Mouse (Mus musculus) embryonic fibroblast, embryonic 13.5 days (primary cell): ENCODE data around the gene Rasa2. TPM values are rescaled to one million over a fixed set of nuclear protein-coding genes. Genes with fewer than 3 reads are reported as not detected.
"Not testable (repeated sequence)": the region's sequence is repeated elsewhere in the genome, so short reads cannot be mapped to it uniquely, and the experiment has no call there.

Source experiments
- H3K27ac ChIP-seq: 2 replicates; pipeline ENCODE4 v1.5.1; 2012; ENCODE audit warnings: low read length, control low read depth, inconsistent platforms; ENCODE audit not compliant: insufficient read depth
- H3K4me1 ChIP-seq: 2 replicates; pipeline ENCODE4 v1.6.1; 2011; ENCODE audit warnings: low read length; ENCODE audit not compliant: control insufficient read depth, insufficient read depth
- H3K4me3 ChIP-seq: 2 replicates; pipeline ENCODE4 v1.5.1; 2011; ENCODE audit warnings: mild to moderate bottlenecking, control low read depth, low read length; ENCODE audit not compliant: insufficient read depth
- CTCF ChIP-seq: IDR thresholded peaks from 2 replicates; pipeline ENCODE4 v1.5.1; 2011; ENCODE audit warnings: mild to moderate bottlenecking, control low read depth, low read length, moderate library complexity, borderline replicate concordance; ENCODE audit not compliant: insufficient read depth
- POLR2A ChIP-seq: IDR thresholded peaks from 2 replicates; pipeline ENCODE4 v1.6.1; 2011; ENCODE audit warnings: low read depth, mild to moderate bottlenecking, control low read depth, low read length, moderate library complexity
- polyA plus RNA-seq: library from polyadenylated mRNA; stranded (reverse); fragments of >200 nt; gene quantifications from 2 replicates; pipeline ENCODE4 v1.2.4, GENCODE M21; 2011; ENCODE audit warnings: low read depth; ENCODE audit not compliant: missing spikeins, insufficient read length

Gene Rasa2
- polyA plus RNA-seq, 1 experiment: 23.1 TPM

DNA sequence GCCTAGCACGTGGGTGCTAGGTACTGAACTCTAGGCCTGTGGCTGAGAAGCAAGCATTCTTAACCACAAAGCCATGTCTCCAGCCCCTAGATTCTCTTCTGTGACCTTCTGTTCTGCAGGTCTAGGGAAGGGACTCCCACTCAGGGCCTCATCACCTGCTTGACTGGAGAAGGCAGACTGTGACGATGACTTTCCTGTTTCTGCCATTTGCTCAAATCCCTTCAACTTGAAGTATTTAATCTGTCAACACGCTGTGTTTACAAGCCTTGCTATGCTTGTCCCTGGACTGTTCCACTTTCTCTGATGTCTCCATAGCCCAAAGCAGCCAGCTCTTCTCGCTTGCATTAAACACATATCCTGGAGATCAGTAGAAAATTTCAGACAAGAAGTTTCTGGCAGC lies 98.9 kb downstream of the Rasa2 start:
- Histone ChIP-seq H3K27ac (no peak overlapping the region), H3K4me1 (no peaks in the 10 kb centered on the region; the same call in 1 of the 2 replicates), H3K4me3 (no peak overlapping the region)
- TF ChIP-seq POLR2A (no peak), CTCF (no peak)

DNA sequence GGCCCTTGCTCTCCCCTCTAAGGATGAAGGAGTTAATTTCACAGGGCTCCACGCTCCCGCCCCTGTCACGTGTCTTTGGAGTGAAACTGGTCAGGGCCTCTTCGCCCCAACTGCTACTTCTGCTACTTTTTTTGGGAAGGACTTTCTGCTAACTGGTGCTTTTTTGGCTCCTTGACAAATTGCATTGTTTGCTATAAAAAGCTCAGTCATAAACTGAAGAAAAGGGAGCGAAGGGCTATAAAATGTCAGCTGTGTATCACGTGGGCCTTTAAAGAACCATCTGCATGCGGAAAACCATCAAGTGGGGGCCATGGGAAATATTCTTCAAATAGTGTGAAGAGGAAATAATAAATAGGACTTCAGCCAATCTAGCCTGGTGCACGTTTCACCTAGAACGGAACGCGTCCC lies 100.7 kb downstream of the Rasa2 start:
- Histone ChIP-seq H3K4me3 (no peak overlapping the region), H3K4me1 (no peaks in the 10 kb centered on the region), H3K27ac (no peak overlapping the region)
- TF ChIP-seq CTCF: no peak
- TF ChIP-seq POLR2A: no peak

DNA sequence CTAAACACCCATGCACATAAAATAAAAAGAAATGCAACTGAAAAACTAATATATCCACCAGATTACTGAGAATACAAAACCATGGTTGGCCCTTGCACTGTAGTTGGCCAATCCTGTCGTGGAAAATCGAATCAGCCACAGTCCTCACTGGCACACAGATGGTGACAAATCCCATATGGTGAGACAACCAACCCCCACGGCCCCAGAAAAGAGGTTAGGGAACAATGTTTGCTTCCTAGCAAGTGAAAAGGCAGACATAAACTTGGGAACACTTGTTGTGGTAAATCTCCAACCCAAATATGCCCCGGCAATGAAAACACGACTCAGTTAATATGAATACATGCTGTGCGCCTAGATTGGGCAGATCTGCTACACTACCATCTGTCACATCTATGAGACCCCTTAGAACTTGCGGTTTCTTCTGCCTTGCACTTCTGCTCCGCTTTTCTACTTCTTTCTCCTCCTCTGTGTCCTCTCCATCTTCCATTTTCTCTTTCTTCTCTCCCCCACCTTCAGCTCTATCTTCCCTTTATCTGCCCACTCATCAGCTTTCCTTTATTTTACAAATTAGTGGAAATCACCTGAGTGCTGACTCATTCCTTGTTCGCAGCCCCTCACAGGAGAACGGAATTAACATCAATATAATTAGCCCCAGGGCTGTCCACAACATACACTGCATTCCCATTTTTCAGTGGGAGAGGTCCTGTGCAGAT lies 101.3 kb downstream of the Rasa2 start:
- H3K27ac ChIP-seq: no peak overlapping the region
- H3K4me1 ChIP-seq: no peaks in the 10 kb centered on the region
- TF ChIP-seq CTCF (no peak), POLR2A (no peak)
- H3K4me3 ChIP-seq: no peak overlapping the region

DNA sequence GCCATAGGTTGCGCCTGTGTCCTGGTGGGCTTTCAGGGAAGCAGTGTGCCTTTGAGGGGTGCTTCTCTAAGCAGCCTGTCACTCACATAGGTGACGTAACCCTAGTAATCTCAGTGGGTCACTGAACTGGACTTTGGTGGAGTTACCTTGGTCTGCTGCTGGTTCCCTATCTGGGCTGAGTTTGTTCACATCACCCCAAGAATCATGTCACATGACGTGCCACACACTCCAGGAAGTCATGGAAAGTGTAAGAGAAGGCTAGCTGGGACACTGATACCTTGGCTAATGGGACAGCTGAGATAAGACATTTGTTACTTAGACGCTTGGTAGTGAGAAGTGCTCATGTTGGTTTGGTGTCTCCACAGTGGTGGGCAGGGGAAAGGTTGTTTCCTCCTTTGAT lies 105.4 kb downstream of the Rasa2 start:
- TF ChIP-seq CTCF (no peak), POLR2A (no peak)
- no peak overlapping the region for H3K27ac ChIP-seq
- H3K4me1 ChIP-seq: no peaks in the 10 kb centered on the region
- H3K4me3 ChIP-seq: no peak overlapping the region

DNA sequence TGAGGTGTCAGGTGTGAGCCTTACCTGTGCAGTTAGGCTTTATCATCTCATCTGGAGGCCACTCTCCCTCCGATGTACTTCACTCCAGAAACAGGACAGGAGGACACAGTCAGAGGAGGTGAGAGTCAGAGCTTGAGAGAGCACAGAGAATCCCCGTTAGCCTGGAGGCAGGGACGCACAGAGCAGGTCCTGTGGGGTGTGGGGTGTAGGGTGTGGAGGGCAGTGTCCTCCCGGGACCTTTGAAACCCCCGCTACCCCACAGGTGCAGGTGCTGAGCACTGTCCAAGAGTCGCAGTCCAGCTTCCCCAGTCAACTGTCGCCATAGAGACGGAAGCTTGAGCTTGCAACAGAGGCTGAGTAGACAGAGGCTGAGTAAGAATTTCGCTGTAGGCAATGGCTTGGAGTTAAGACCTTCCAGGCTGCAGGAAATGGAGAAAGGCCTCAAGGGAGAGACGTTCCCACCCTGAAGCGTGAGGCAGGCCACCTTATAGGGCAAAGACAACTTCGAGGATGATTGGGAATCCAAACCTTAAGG lies 106.4 kb downstream of the Rasa2 start, which contains the start of gene Gm28729:
TSS of gene Gm28729 (minus strand) at position 293 of the 535 bp plus-strand sequence.
- TF ChIP-seq POLR2A: no peak
- TF ChIP-seq CTCF: no peak
- H3K27ac ChIP-seq: no peak within 1 kb of the TSS
- H3K4me1 ChIP-seq: no peaks in the 10 kb centered on the region
- H3K4me3 ChIP-seq: no peak within 1 kb of the TSS

DNA sequence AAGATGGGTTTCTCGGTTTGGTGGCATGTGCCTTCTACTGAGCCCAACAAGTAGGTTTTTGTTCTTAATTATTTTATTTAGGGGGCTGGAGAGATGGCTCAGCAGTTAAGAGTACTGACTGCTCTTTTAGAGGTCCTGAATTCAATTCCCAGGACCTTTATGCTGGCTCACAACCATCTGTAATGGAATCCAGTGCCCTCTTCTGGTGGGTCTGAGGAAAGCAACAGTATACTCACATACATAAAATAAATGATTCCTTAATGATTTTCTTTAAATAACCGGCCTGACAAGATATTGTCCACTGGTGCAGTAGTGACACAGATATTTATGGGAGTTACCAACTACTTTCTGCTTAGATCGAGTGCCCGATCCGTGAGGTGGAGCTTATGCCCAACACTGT lies 108.3 kb downstream of the Rasa2 start:
- Histone ChIP-seq H3K4me3 (no peak overlapping the region), H3K4me1 (no peaks in the 10 kb centered on the region), H3K27ac (no peak overlapping the region)
- TF ChIP-seq POLR2A (no peak), CTCF (no peak)

DNA sequence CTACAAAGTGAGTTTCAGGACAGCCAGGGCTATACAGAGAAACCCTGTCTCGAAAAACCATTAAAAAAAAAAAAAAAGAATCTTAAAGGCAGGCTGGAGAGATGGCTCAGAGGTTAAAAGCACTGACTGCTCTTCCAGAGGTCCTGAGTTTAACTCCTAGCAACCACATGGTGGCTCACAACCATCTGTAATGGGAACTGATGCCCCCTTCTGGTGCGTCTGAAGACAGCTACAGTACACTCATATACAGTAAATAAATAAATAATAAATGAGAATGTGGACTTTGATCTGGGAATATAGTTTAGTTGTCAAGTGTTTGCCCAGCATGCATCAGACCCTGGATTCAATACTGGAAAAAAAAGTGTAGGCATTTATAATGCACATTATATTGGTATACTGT lies 109.8 kb downstream of the Rasa2 start:
- not testable (repeated sequence) for H3K27ac ChIP-seq, H3K4me1 ChIP-seq, H3K4me3 ChIP-seq

DNA sequence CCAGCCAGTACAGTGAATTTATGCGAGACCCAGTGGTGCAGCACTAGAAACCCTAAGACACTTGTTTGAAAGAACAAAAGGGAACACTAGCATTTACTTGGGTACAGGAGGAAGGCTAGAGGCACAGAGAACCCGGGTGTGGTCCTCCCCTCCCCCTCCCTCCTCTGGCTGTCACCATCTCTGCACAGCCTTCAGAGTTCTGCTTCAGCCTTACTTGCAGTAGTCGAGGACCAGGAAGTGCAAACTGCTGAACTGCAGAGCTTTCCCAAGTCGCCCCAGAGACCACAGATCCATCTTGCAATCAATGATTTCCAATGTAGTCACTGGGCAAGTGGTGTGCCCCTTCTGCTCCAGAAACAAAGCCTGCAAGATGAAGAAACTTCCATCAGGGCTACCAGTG lies 114.0 kb downstream of the Rasa2 start:
- H3K4me3 ChIP-seq: no peak overlapping the region
- no peaks in the 10 kb centered on the region; the same call in 1 of the 2 replicates for H3K4me1 ChIP-seq
- TF ChIP-seq CTCF: no peak
- no peak for TF ChIP-seq POLR2A
- H3K27ac ChIP-seq: no peak overlapping the region

DNA sequence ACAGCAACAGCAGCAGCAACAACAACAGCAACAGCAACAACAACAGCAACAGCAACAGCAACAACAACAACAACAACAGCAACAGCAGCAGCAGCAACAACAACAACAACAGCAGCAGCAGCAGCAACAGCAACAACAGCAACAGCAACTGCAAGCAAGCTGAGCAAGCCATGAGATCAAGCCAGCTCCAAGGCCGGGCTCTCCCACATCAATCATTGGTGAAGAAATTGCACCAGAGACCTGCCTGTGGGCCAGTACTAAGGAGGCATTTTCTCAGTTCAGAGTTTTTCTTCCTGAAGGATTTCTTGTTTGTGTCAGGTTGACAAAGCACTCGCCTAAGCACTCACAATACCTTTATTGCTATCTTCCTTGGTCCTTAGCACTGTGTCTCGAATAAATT lies 114.6 kb downstream of the Rasa2 start:
- H3K4me3 ChIP-seq: no peak overlapping the region
- H3K27ac ChIP-seq: no peak overlapping the region
- TF ChIP-seq CTCF (no peak), POLR2A (no peak)
- no peaks in the 10 kb centered on the region; the same call in 1 of the 2 replicates for H3K4me1 ChIP-seq

DNA sequence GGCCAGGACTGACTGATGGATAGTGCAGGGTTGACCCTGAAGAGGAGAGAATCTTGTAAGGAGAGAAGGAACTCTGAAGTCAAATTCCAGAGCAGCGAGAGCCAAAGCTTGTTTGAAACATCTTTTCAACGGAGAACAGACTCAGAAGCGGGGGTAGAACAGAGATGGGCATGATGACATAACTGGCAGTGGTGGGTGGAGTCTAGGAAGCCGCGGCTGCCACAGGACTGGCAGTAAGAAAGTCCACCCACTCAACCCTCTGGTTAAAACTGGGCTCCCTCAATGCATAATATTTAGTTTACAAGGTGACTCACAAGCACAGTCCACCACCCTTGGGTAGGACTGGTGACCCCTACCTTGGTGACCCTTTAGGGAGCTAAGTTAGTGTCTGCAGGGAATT lies 115.7 kb downstream of the Rasa2 start:
- TF ChIP-seq CTCF: no peak
- TF ChIP-seq POLR2A: no peak
- Histone ChIP-seq H3K4me1 (no peaks in the 10 kb centered on the region; the same call in 1 of the 2 replicates), H3K4me3 (no peak overlapping the region), H3K27ac (no peak overlapping the region)
